Mouse (Mus musculus): Measurements from ENCODE around the gene Fbxw9.

- TF ChIP-seq POLR2A (IDR thresholded peaks at IDR 0.05; ENCODE audit: borderline replicate concordance, insufficient read depth, low read length) (no peak), CTCF (IDR thresholded peaks at IDR 0.05; ENCODE audit: borderline replicate concordance, insufficient read depth, low read depth, low read length) (no peak)
Observed at GRCm38 (mm10) chr8:85034764-85035163, 25.1 kb upstream of the Fbxw9 start.
